Mouse (Mus musculus): ENCODE measurements around the gene Krtap5-4. TPM values are rescaled to one million over a fixed set of nuclear protein-coding genes. Genes with fewer than 3 reads are reported as not detected.
"Not testable (repeated sequence)": the region's sequence is repeated elsewhere in the genome, so short reads cannot be mapped to it uniquely, and the experiment has no call there.

The Krtap5-4 gene
- total RNA-seq, 2 experiments from 2014 or later: not detected

- intact Hi-C loops (cut with DNase I): no loop called here
- no peak for DNase-seq (ENCODE audit: extremely low spot score in 1 of 2, low spot score in 2 of 2)
- Histone ChIP-seq H3K27ac (no peak overlapping the region), H3K4me3 (no peak overlapping the region)
- TF ChIP-seq CTCF (IDR thresholded peaks at IDR 0.05): no peak
Measured at GRCm38 (mm10) chr7:142326714-142327445, 23.5 kb downstream of the Krtap5-4 start.

- TF ChIP-seq CTCF (IDR thresholded peaks at IDR 0.05): no peak
- no peak overlapping the region for H3K27ac ChIP-seq
- intact Hi-C loops (cut with DNase I): no loop called here
- no peak overlapping the region for H3K4me3 ChIP-seq
- DNase-seq (ENCODE audit: extremely low spot score in 1 of 2, low spot score in 2 of 2): no peak
Measured at GRCm38 (mm10) chr7:142328507-142328906, 25.2 kb downstream of the Krtap5-4 start.

- TF ChIP-seq CTCF (IDR thresholded peaks at IDR 0.05): no peak
- DNase-seq (ENCODE audit: extremely low spot score in 1 of 2, low spot score in 2 of 2): no peak
- no peak overlapping the region for H3K4me3 ChIP-seq
- intact Hi-C loops (cut with DNase I): loop anchor here (5.0 kb wide), 1 partner anchor 167 kb away; the partner anchor contains the start of gene Tnnt3
- H3K27ac ChIP-seq: no peak overlapping the region
Measured at GRCm38 (mm10) chr7:142330271-142330724, 26.9 kb downstream of the Krtap5-4 start.

- no peak overlapping the region for H3K27ac ChIP-seq
- DNase-seq (ENCODE audit: extremely low spot score in 1 of 2, low spot score in 2 of 2): no peak
- intact Hi-C loops (cut with DNase I): loop anchor here (5.0 kb wide), 1 partner anchor 166 kb away; the partner anchor contains the start of gene Tnnt3
- no peak overlapping the region for H3K4me3 ChIP-seq
- no peak for TF ChIP-seq CTCF (IDR thresholded peaks at IDR 0.05)
Measured at GRCm38 (mm10) chr7:142331281-142331680, 27.9 kb downstream of the Krtap5-4 start.

- intact Hi-C loops (cut with DNase I): loop anchor here (5.0 kb wide), 1 partner anchor 165 kb away; the partner anchor contains the start of gene Tnnt3
- DNase-seq (ENCODE audit: extremely low spot score in 1 of 2, low spot score in 2 of 2): not testable (repeated sequence)
Measured at GRCm38 (mm10) chr7:142332741-142333140, 29.4 kb downstream of the Krtap5-4 start.

GRCm38 (mm10) chr7:142334246-142334645 is 30.9 kb downstream of the Krtap5-4 start:
- intact Hi-C loops (cut with DNase I): loop anchor here (1.0 to 5.0 kb wide), 5 partner anchors 101 to 341 kb away; partner anchors contain the start of genes Mrpl23 and Tnnt3
- Histone ChIP-seq H3K4me3 (no peak overlapping the region), H3K27ac (no peak overlapping the region)
- DNase-seq (ENCODE audit: extremely low spot score in 1 of 2, low spot score in 2 of 2): peak; percentile 82 to 87
- TF ChIP-seq CTCF (IDR thresholded peaks at IDR 0.05): peak; percentile 96

More at GRCm38 (mm10) chr7:142332741-142333140, 29.4 kb downstream of the Krtap5-4 start:
- not testable (repeated sequence) for H3K27ac ChIP-seq, H3K4me3 ChIP-seq

GRCm38 (mm10) chr7:142335151-142335550 is 31.8 kb downstream of the Krtap5-4 start:
- DNase-seq (ENCODE audit: extremely low spot score in 1 of 2, low spot score in 2 of 2): no peak
- intact Hi-C loops (cut with DNase I): loop anchor here (2.0 kb wide), 1 partner anchor 198 kb away; the partner anchor contains the start of gene Mrpl23
- Histone ChIP-seq H3K4me3 (no peak overlapping the region), H3K27ac (no peak overlapping the region)
- no peak for TF ChIP-seq CTCF (IDR thresholded peaks at IDR 0.05)

- no peak for TF ChIP-seq CTCF (IDR thresholded peaks at IDR 0.05)
Measured at GRCm38 (mm10) chr7:142340269-142340970, 37.1 kb downstream of the Krtap5-4 start.

GRCm38 (mm10) chr7:142341564-142342246 is 38.4 kb downstream of the Krtap5-4 start:
- intact Hi-C loops (cut with DNase I): no loop called here
- H3K27ac ChIP-seq: no peak overlapping the region
- H3K4me3 ChIP-seq: no peak overlapping the region
- TF ChIP-seq CTCF (IDR thresholded peaks at IDR 0.05): no peak
- no peak for DNase-seq (ENCODE audit: extremely low spot score in 1 of 2, low spot score in 2 of 2)

More at GRCm38 (mm10) chr7:142340269-142340970, 37.1 kb downstream of the Krtap5-4 start:
- no peak for DNase-seq (ENCODE audit: extremely low spot score in 1 of 2, low spot score in 2 of 2)
- Histone ChIP-seq H3K4me3 (no peak overlapping the region), H3K27ac (no peak overlapping the region)
- intact Hi-C loops (cut with DNase I): no loop called here

GRCm38 (mm10) chr7:142342247-142342640 is 38.9 kb downstream of the Krtap5-4 start:
- intact Hi-C loops (cut with DNase I): no loop called here
- no peak for TF ChIP-seq CTCF (IDR thresholded peaks at IDR 0.05)
- no peak overlapping the region for H3K27ac ChIP-seq

GRCm38 (mm10) chr7:142347542-142347941 is 44.2 kb downstream of the Krtap5-4 start:
- Histone ChIP-seq H3K4me3 (no peak overlapping the region), H3K27ac (no peak overlapping the region)
- TF ChIP-seq CTCF (IDR thresholded peaks at IDR 0.05): no peak
- intact Hi-C loops (cut with DNase I): no loop called here
- no peak for DNase-seq (ENCODE audit: extremely low spot score in 1 of 2, low spot score in 2 of 2)

More at GRCm38 (mm10) chr7:142342247-142342640, 38.9 kb downstream of the Krtap5-4 start:
- DNase-seq (ENCODE audit: extremely low spot score in 1 of 2, low spot score in 2 of 2): no peak
- H3K4me3 ChIP-seq: no peak overlapping the region

Measured in left cerebral cortex, adult 2 months (tissue).